ENCODE assay signal across 22 mouse cellular contexts in genomic region chr7:98740363-98740762, GRCm38 (mm10). TPM values are rescaled to one million over a fixed set of nuclear protein-coding genes. Genes with fewer than 3 reads are reported as not detected.
DNase-seq lines count a peak whose midpoint lies in the region; ATAC-seq and TF ChIP-seq lines count a peak whose summit lies in the region.
"Had no signal": no experiment of that assay in that cellular context is flagged by ENCODE, and none has a peak within 500 bp of the region (broad histone marks: within the 10 kb centered on the region; RNA-seq: fewer than 3 reads in every experiment).

No protein-coding gene starts in this region.

- H3K9me3 ChIP-seq in intestine, embryonic 16.5 days (ENCODE audit: control insufficient read depth, low read length), result no peaks in the 10 kb centered on the region
- no peaks in the 10 kb centered on the region for H3K9me3 ChIP-seq in intestine, postnatal 0 days (ENCODE audit: control insufficient read depth)
- no peaks in the 10 kb centered on the region for H3K9me3 ChIP-seq in midbrain, embryonic 11.5 days (ENCODE audit: control insufficient read depth, low read length)
- no peaks in the 10 kb centered on the region for H3K9me3 ChIP-seq in midbrain, postnatal 0 days (ENCODE audit: low read length)
- no peaks in the 10 kb centered on the region for H3K9me3 ChIP-seq in liver, postnatal 0 days (ENCODE audit: low read length)
- H3K9me3 ChIP-seq: forebrain, embryonic 12.5 days; liver, embryonic 13.5 days; megakaryocyte, embryonic 14.5 days; midbrain, embryonic 15.5 days had no signal

- no peak overlapping the region for H3K4me3 ChIP-seq in intestine, embryonic 16.5 days (ENCODE audit: low read length)
- no peak overlapping the region for H3K4me3 ChIP-seq in intestine, postnatal 0 days (ENCODE audit: low read depth, low read length)
- no peak overlapping the region for H3K4me3 ChIP-seq in midbrain, embryonic 11.5 days (ENCODE audit: low read depth, low read length)
- no peak overlapping the region for H3K4me3 ChIP-seq in midbrain, postnatal 0 days (ENCODE audit: low read depth, low read length)
- H3K4me3 ChIP-seq in liver, postnatal 0 days (ENCODE audit: low read depth, low read length), result no peak overlapping the region
- H3K4me3 ChIP-seq: forebrain, embryonic 12.5 days; left cerebral cortex, adult 2 months; liver, embryonic 13.5 days; megakaryocyte, embryonic 14.5 days; midbrain, embryonic 15.5 days had no signal

- ATAC-seq in intestine, embryonic 16.5 days, result 0 out of 2 replicates have a peak, but pooled peaks have one; percentile 13
- ATAC-seq in intestine, postnatal 0 days, result no peak
- ATAC-seq in midbrain, embryonic 11.5 days (ENCODE audit: low FRiP score), result no peak; the same call in 1 of the 2 replicates
- ATAC-seq in midbrain, postnatal 0 days (ENCODE audit: low FRiP score), result no peak
- ATAC-seq in liver, postnatal 0 days, result no peak
- ATAC-seq: lung, postnatal 0 days; midbrain, embryonic 15.5 days; Patski had no signal

- H3K4me2 ChIP-seq in intestine, embryonic 16.5 days (ENCODE audit: low read depth, low read length), result no peak overlapping the region
- H3K4me2 ChIP-seq in intestine, postnatal 0 days (replicated peaks; ENCODE audit: low read depth), result no peak overlapping the region
- H3K4me2 ChIP-seq in midbrain, embryonic 11.5 days, result no peak overlapping the region
- H3K4me2 ChIP-seq in midbrain, postnatal 0 days (ENCODE audit: low read depth, low read length, poor library complexity, severe bottlenecking), result no peak overlapping the region
- H3K4me2 ChIP-seq in liver, postnatal 0 days (ENCODE audit: low read depth, low read length), result no peak overlapping the region
- H3K4me2 ChIP-seq: forebrain, embryonic 12.5 days; liver, embryonic 13.5 days; midbrain, embryonic 15.5 days had no signal

- H3K9ac ChIP-seq in intestine, embryonic 16.5 days (ENCODE audit: low read depth, low read length), result no peak overlapping the region
- H3K9ac ChIP-seq in intestine, postnatal 0 days (ENCODE audit: low read depth, low read length), result no peak overlapping the region
- H3K9ac ChIP-seq in midbrain, embryonic 11.5 days (ENCODE audit: low read length), result no peak overlapping the region
- no peak overlapping the region for H3K9ac ChIP-seq in midbrain, postnatal 0 days (replicated peaks; ENCODE audit: low read length, poor library complexity, severe bottlenecking)
- no peak overlapping the region for H3K9ac ChIP-seq in liver, postnatal 0 days (replicated peaks)
- H3K9ac ChIP-seq: forebrain, embryonic 12.5 days; liver, embryonic 13.5 days; midbrain, embryonic 15.5 days had no signal

- H3K27ac ChIP-seq in intestine, embryonic 16.5 days (ENCODE audit: low read length), result peak overlapping the region; percentile 18; the same call in 1 of the 2 replicates
- no peak overlapping the region for H3K27ac ChIP-seq in intestine, postnatal 0 days (ENCODE audit: low read depth, low read length)
- no peak overlapping the region for H3K27ac ChIP-seq in midbrain, embryonic 11.5 days (ENCODE audit: low read depth, low read length)
- H3K27ac ChIP-seq in midbrain, postnatal 0 days (ENCODE audit: low read depth, low read length), result no peak overlapping the region
- H3K27ac ChIP-seq in liver, postnatal 0 days (ENCODE audit: low read depth), result no peak overlapping the region
- H3K27ac ChIP-seq: forebrain, embryonic 12.5 days; left cerebral cortex, adult 2 months; liver, embryonic 13.5 days; midbrain, embryonic 15.5 days had no signal

- 16% methylated on average over 5 of the region's 5 CpGs for WGBS in intestine, embryonic 16.5 days
- WGBS in intestine, postnatal 0 days, result 18% methylated on average over 5 of the region's 5 CpGs
- 19% methylated on average over 5 of the region's 5 CpGs for WGBS in midbrain, embryonic 11.5 days
- 32% methylated on average over 5 of the region's 5 CpGs for WGBS in midbrain, postnatal 0 days
- 13% methylated on average over 5 of the region's 5 CpGs for WGBS in liver, postnatal 0 days (ENCODE audit: insufficient replicate concordance)

- TF ChIP-seq EP300 in liver, postnatal 0 days (IDR thresholded peaks at IDR 0.05; ENCODE audit: low read depth), result no peak

- peaks cover 2% of the 10 kb centered on the region; the same call in 1 of the 2 replicates for H3K4me1 ChIP-seq in intestine, embryonic 16.5 days (ENCODE audit: control insufficient read depth, insufficient read depth, low read length)
- H3K4me1 ChIP-seq in intestine, postnatal 0 days (replicated peaks; ENCODE audit: control insufficient read depth, insufficient read depth, low read length), result no peaks in the 10 kb centered on the region
- 0 out of 2 replicates have a peak, but pooled peaks cover 3% of the 10 kb centered on the region for H3K4me1 ChIP-seq in midbrain, embryonic 11.5 days (ENCODE audit: control insufficient read depth, insufficient read depth, low read length)
- H3K4me1 ChIP-seq in midbrain, postnatal 0 days (ENCODE audit: insufficient read depth, low read length), result no peaks in the 10 kb centered on the region
- no peaks in the 10 kb centered on the region for H3K4me1 ChIP-seq in liver, postnatal 0 days (ENCODE audit: insufficient read depth)
- H3K4me1 ChIP-seq: liver, embryonic 13.5 days had no signal

- no peaks in the 10 kb centered on the region for H3K36me3 ChIP-seq in intestine, embryonic 16.5 days (ENCODE audit: control insufficient read depth, insufficient read depth, low read length)
- no peaks in the 10 kb centered on the region for H3K36me3 ChIP-seq in intestine, postnatal 0 days (ENCODE audit: control insufficient read depth, insufficient read depth)
- H3K36me3 ChIP-seq in midbrain, embryonic 11.5 days (ENCODE audit: control insufficient read depth, insufficient read depth, low read length), result no peaks in the 10 kb centered on the region
- H3K36me3 ChIP-seq in midbrain, postnatal 0 days (ENCODE audit: insufficient read depth, low read length), result no peaks in the 10 kb centered on the region
- H3K36me3 ChIP-seq in liver, postnatal 0 days (replicated peaks; ENCODE audit: insufficient read depth, low read length), result no peaks in the 10 kb centered on the region
- H3K36me3 ChIP-seq: forebrain, embryonic 12.5 days; liver, embryonic 13.5 days; midbrain, embryonic 15.5 days had no signal

- peak; percentile 75 for DNase-seq in midbrain, embryonic 11.5 days (ENCODE audit: low spot score, missing footprints)
- DNase-seq in midbrain, postnatal 0 days (ENCODE audit: low spot score), result no peak
- peak; percentile 23 for DNase-seq in forelimb bud, embryonic 11.5 days (ENCODE audit: low read depth, low spot score)
- DNase-seq in liver, postnatal 0 days, result no peak
- DNase-seq in gastrocnemius, postnatal 10 days, result no peak
- DNase-seq: adrenal gland, postnatal 25 days; cerebellum, adult 11 months; cerebellum, postnatal 25 days; kidney, postnatal 10 days; left cerebral cortex, postnatal 4 days; liver, embryonic 13.5 days; right cerebral cortex, postnatal 14 days; spleen, adult 18-20 months; thymus, postnatal 25 days had no signal

- no peak for TF ChIP-seq CTCF in intestine, postnatal 0 days (IDR thresholded peaks at IDR 0.05; ENCODE audit: low read depth)
- TF ChIP-seq CTCF in midbrain, postnatal 0 days (IDR thresholded peaks at IDR 0.05), result no peak
- TF ChIP-seq CTCF in liver, postnatal 0 days (IDR thresholded peaks at IDR 0.05; ENCODE audit: low read depth), result no peak

- H3K27me3 ChIP-seq in intestine, embryonic 16.5 days (replicated peaks; ENCODE audit: control insufficient read depth, insufficient read depth, low read length), result no peaks in the 10 kb centered on the region
- no peaks in the 10 kb centered on the region for H3K27me3 ChIP-seq in intestine, postnatal 0 days (replicated peaks; ENCODE audit: control insufficient read depth, insufficient read depth, low read length)
- no peaks in the 10 kb centered on the region for H3K27me3 ChIP-seq in midbrain, embryonic 11.5 days (ENCODE audit: control insufficient read depth, insufficient read depth, low read length)
- H3K27me3 ChIP-seq in midbrain, postnatal 0 days (ENCODE audit: insufficient read depth, low read length), result no peaks in the 10 kb centered on the region
- no peaks in the 10 kb centered on the region for H3K27me3 ChIP-seq in liver, postnatal 0 days (ENCODE audit: insufficient read depth, low read length)
- H3K27me3 ChIP-seq: liver, embryonic 13.5 days; midbrain, embryonic 15.5 days had no signal

RNA-seq across cellular contexts. Expression of gene Thap12, which starts 37.5 kb away (rescaled TPM):
- polyA plus RNA-seq in intestine, embryonic 16.5 days (2015; fragmentation: Nextera tagmentation; extraction: Ambion mirVana), result 28.6 and 28.8 TPM in 2 replicates
- 21.8 and 24.6 TPM in 2 replicates for polyA plus RNA-seq in intestine, postnatal 0 days (2015; fragmentation: Nextera tagmentation; extraction: Ambion mirVana)
- polyA plus RNA-seq in midbrain, embryonic 11.5 days (2014; fragmentation: Nextera tagmentation; extraction: Ambion mirVana), result 91.3 and 95.2 TPM in 2 replicates
- 64.2 and 67.3 TPM in 2 replicates for total RNA-seq in midbrain, postnatal 0 days (2014; rRNA removed)
- 43.0 and 49.1 TPM in 2 replicates for polyA plus RNA-seq in midbrain, postnatal 0 days (2015; fragmentation: Nextera tagmentation; extraction: Ambion mirVana)
- 14.0 and 15.7 TPM in 2 replicates for polyA plus RNA-seq in liver, postnatal 0 days (2015; fragmentation: Nextera tagmentation; extraction: Ambion mirVana)
- total RNA-seq in gastrocnemius, postnatal 10 days (2021), result 10 to 100 TPM; 74.8 to 77.7 TPM

Comparison
In these comparisons a context has a peak if more than half of its experiments do, and no peak if none do; other contexts are left out.
1. DNase-seq: peak in midbrain, embryonic 11.5 days (single experiment) and forelimb bud, embryonic 11.5 days (single experiment); none in midbrain, postnatal 0 days (single experiment), liver, postnatal 0 days (single experiment) and gastrocnemius, postnatal 10 days (single experiment).